Mouse (Mus musculus) hindbrain, postnatal 0 days (tissue): ENCODE results near the gene Ssc4d. TPM values are rescaled to one million over a fixed set of nuclear protein-coding genes. Genes with fewer than 3 reads are reported as not detected.

Experiments
- ATAC-seq: fragments of 200-750 bp; cut with Nextera tagmentation; 2 replicates; pipeline ENCODE4 v1.8.0; 2017; ENCODE audit warnings: mild to moderate bottlenecking, moderate TSS enrichment, moderate library complexity
- DNase-seq: peaks from one replicate; pipeline ENCODE4 v3.0.0-alpha.2; 2015; ENCODE audit warnings: low spot score
- H3K27ac ChIP-seq: fragments of 300-500 bp; sonication (generic); 2 replicates; pipeline ENCODE4 v1.5.1; 2014; ENCODE audit warnings: mild to moderate bottlenecking
- H3K27me3 ChIP-seq: fragments of 300-500 bp; sonication (generic); 2 replicates; pipeline ENCODE4 v1.6.1; 2014; ENCODE audit warnings: low read length, mixed read lengths; ENCODE audit not compliant: insufficient read depth
- H3K36me3 ChIP-seq: fragments of 300-500 bp; sonication (generic); 2 replicates; pipeline ENCODE4 v1.6.1; 2014; ENCODE audit warnings: low read length, mixed read lengths; ENCODE audit not compliant: insufficient read depth
- H3K4me1 ChIP-seq: fragments of 300-500 bp; sonication (generic); 2 replicates; pipeline ENCODE4 v1.6.1; 2014; ENCODE audit warnings: antibody characterized with exemption, low read length, mixed read lengths; ENCODE audit not compliant: insufficient read depth
- H3K4me2 ChIP-seq: fragments of 300-500 bp; sonication (generic); 2 replicates; pipeline ENCODE4 v1.6.1; 2014; ENCODE audit warnings: low read depth, mild to moderate bottlenecking, low read length, moderate library complexity, mixed read lengths
- H3K4me3 ChIP-seq: fragments of 300-500 bp; sonication (generic); 2 replicates; pipeline ENCODE4 v1.5.1; 2014; ENCODE audit warnings: low read length
- H3K9ac ChIP-seq: fragments of 300-500 bp; sonication (generic); replicated peaks from 2 replicates; pipeline ENCODE4 v1.6.1; 2014; ENCODE audit warnings: mild to moderate bottlenecking, low read length, moderate library complexity, mixed read lengths
- H3K9me3 ChIP-seq: fragments of 300-500 bp; sonication (generic); 2 replicates; pipeline ENCODE4 v1.6.1; 2016; ENCODE audit warnings: low read length, mixed read lengths
- CTCF ChIP-seq: IDR thresholded peaks from 2 replicates; pipeline ENCODE4 v1.5.1; 2016; ENCODE audit warnings: antibody characterized with exemption, control low read depth, low read depth
- WGBS: fragments of 180-500 bp; shearing (Covaris S2); extraction: QIAGEN DNeasy Blood & Tissue Kit; methylation state at CpG from one replicate; pipeline ENCODE4 v1.1.7; 2014; 5-methylcytosine and 5-hydroxymethylcytosine counted together
- polyA plus RNA-seq: library from polyadenylated mRNA; unstranded; fragments of >200 nt; fragmentation: Nextera tagmentation; extraction: Ambion mirVana; gene quantifications from 2 replicates; pipeline ENCODE4 v1.2.1, GENCODE M21; 2015
- total RNA-seq: library from RNA; depleted of rRNA; stranded (reverse); fragments of >200 nt; gene quantifications from 2 replicates; pipeline ENCODE4 v1.2.3, GENCODE M21; 2014

The Ssc4d gene
- total and polyA plus RNA-seq, 2 experiments from 2014 or later: 3.6 to 6.5 TPM

DNA sequence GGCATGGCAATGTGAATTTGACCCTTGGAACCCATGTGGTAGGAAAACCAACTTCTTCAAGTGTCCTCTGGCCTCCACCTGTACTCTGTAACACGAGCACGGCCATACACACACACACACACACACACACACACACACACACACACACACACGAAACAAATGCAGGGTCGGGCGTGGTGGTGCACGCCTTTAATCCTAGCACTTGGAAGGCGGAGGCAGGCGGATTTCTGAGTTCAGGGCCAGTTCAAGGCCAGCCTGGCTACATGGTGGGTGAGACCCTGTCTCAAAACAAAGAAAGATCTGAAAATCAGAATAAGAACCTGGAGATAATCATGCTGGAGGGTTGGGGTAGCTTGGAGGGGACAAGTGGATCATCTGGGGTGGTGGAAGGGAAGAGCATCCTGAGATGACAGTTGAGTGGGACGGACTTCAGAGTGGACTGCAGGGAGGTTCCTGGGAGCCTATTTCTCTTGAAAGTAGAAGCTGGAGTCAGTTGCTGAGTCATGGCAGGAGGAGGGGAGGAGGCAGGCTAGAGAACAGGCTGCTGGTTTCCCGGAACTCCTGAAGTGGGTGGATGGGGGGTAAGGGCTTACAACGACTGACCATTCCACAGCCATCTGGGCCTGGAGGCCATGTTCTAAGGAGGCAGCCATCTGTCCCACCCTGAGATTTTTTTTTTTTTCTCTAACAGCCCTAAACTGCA is 23.5 kb downstream of the Ssc4d start:
- Histone ChIP-seq H3K27ac (no peak overlapping the region), H3K9ac (no peak overlapping the region), H3K36me3 (no peaks in the 10 kb centered on the region), H3K27me3 (no peaks in the 10 kb centered on the region), H3K4me1 (0 out of 2 replicates have a peak, but pooled peaks cover under 1% of the 10 kb centered on the region), H3K4me3 (no peak overlapping the region), H3K4me2 (no peak overlapping the region), H3K9me3 (no peaks in the 10 kb centered on the region)
- ATAC-seq (no peak), DNase-seq (no peak)
- no peak for TF ChIP-seq CTCF
- WGBS: 82% methylated on average over 11 of the region's 11 CpGs

DNA sequence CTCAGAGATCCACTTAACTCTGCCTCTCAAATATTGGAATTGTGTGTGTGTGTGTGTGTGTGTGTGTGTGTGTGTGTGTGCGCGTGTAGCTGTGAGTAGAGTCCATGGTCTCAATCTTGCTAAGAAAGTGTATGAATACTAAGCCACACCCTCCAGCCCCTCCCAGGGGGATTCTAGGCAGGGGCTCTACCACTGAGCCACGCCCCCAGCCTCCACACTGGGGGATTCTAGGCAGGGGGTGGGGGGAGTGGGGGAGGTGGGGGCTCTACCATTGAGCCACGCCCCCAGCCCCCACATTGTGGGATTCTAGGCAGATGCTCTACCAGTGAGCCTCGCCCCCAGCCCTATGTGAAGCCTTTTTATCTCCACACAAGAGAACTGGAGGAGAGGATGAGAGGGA is 27.7 kb downstream of the Ssc4d start:
- H3K36me3 ChIP-seq: no peaks in the 10 kb centered on the region
- 0 out of 2 replicates have a peak, but pooled peaks cover 3% of the 10 kb centered on the region for H3K4me1 ChIP-seq
- H3K4me3 ChIP-seq: no peak overlapping the region
- no peaks in the 10 kb centered on the region for H3K9me3 ChIP-seq
- WGBS: 52% methylated on average over 5 of the region's 5 CpGs
- no peak for DNase-seq
- TF ChIP-seq CTCF: no peak
- no peaks in the 10 kb centered on the region for H3K27me3 ChIP-seq
- H3K27ac ChIP-seq: no peak overlapping the region
- H3K9ac ChIP-seq: no peak overlapping the region
- peak; percentile 29; the same call in 1 of the 2 replicates for ATAC-seq
- 0 out of 2 replicates have a peak overlapping the region, but pooled peaks have one; percentile 35 for H3K4me2 ChIP-seq

- no peaks in the 10 kb centered on the region for H3K27me3 ChIP-seq
- H3K4me3 ChIP-seq: no peak overlapping the region
- peak; percentile 58; the same call in 1 of the 2 replicates for ATAC-seq
- H3K27ac ChIP-seq: no peak overlapping the region
- H3K36me3 ChIP-seq: no peaks in the 10 kb centered on the region
- no peak overlapping the region for H3K9ac ChIP-seq
- no peak for TF ChIP-seq CTCF
- H3K4me2 ChIP-seq: peak overlapping the region; percentile 35
- 28% methylated on average over 10 of the region's 10 CpGs for WGBS
- 0 out of 2 replicates have a peak, but pooled peaks cover 3% of the 10 kb centered on the region for H3K4me1 ChIP-seq
- DNase-seq: peak; percentile 71
- H3K9me3 ChIP-seq: no peaks in the 10 kb centered on the region
These were observed 28.4 kb downstream of the Ssc4d start for GRCm38 (mm10) chr5:135945916-135946408.

GRCm38 (mm10) chr5:135942710-135943109 is 31.6 kb downstream of the Ssc4d start:
- Histone ChIP-seq H3K9me3 (no peaks in the 10 kb centered on the region), H3K4me2 (no peak overlapping the region), H3K27ac (no peak overlapping the region), H3K4me3 (no peak overlapping the region), H3K36me3 (no peaks in the 10 kb centered on the region), H3K4me1 (0 out of 2 replicates have a peak, but pooled peaks cover 3% of the 10 kb centered on the region), H3K9ac (no peak overlapping the region), H3K27me3 (no peaks in the 10 kb centered on the region)
- ATAC-seq: no peak
- 70% methylated on average over 6 of the region's 6 CpGs for WGBS
- no peak for TF ChIP-seq CTCF
- no peak for DNase-seq

DNA sequence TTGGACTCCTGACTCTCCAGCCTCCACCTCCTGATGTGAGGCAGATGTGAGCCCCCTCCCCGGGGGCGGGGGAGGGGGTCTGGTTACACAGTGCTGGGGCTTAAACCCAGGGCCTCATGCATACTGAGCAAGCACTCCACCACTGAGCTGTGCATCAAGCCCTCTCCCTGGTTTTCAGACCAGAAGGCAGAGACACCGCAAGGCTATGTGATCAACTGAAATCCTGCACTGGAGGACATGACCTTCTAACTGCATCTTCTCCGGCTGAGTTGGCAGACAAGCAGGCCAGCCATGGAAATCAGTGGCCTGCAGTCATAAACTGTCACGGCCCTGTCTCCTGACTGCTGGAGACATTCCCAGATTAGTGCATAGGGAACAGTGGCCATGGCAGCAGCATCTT is 33.7 kb downstream of the Ssc4d start:
- 60% methylated on average over 5 of the region's 5 CpGs for WGBS
- Histone ChIP-seq H3K9ac (no peak overlapping the region), H3K4me2 (no peak overlapping the region), H3K9me3 (no peaks in the 10 kb centered on the region), H3K27me3 (no peaks in the 10 kb centered on the region), H3K27ac (no peak overlapping the region), H3K36me3 (no peaks in the 10 kb centered on the region), H3K4me3 (no peak overlapping the region), H3K4me1 (no peaks in the 10 kb centered on the region)
- TF ChIP-seq CTCF: no peak
- ATAC-seq (no peak), DNase-seq (no peak)

- no peak overlapping the region for H3K4me3 ChIP-seq
- ATAC-seq: no peak
- H3K27me3 ChIP-seq: no peaks in the 10 kb centered on the region
- no peak for TF ChIP-seq CTCF
- no peak for DNase-seq
- H3K36me3 ChIP-seq: peaks cover 6% of the 10 kb centered on the region; the same call in 1 of the 2 replicates
- H3K4me2 ChIP-seq: no peak overlapping the region
- H3K9ac ChIP-seq: no peak overlapping the region
- 78% methylated on average over 6 of the region's 6 CpGs for WGBS
- H3K4me1 ChIP-seq: peaks cover 12% of the 10 kb centered on the region; the same call in 1 of the 2 replicates
- no peaks in the 10 kb centered on the region for H3K9me3 ChIP-seq
- peak overlapping the region; percentile 98 for H3K27ac ChIP-seq
These were observed 38.6 kb downstream of the Ssc4d start for GRCm38 (mm10) chr5:135935641-135936190.
